Mouse (Mus musculus): ENCODE results near the gene Evi5. TPM values are rescaled to one million over a fixed set of nuclear protein-coding genes. Genes with fewer than 3 reads are reported as not detected.

The Evi5 gene
- polyA plus RNA-seq, 1 experiment from 2014 or later = 74.0 TPM

DNA sequence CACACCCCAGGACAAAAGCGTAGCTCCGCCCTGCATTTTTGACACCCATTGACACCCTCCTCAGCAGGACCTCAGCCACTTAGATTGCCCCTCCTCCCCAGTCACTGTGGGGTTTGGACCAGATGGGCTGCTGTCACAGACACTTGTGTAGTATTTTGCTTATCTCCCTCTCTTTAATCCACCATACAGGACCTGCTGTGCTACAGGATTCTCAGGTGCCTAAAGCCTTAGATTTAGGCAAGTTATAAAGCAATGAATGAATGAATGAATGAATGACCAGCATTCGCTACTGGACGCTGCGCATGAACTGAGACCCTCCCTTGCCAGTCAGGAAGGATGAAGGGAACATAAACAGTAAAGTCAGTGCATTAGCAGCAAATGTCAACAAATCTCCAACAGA is 154.4 kb downstream of the Evi5 start:
- Histone ChIP-seq H3K4me2 (replicated peaks; ENCODE audit: low read depth, low read length) (no peak overlapping the region), H3K4me3 (ENCODE audit: low read depth, low read length) (no peak overlapping the region), H3K36me3 (ENCODE audit: insufficient read depth, low read length) (no peaks in the 10 kb centered on the region), H3K27ac (ENCODE audit: low read length) (no peak overlapping the region), H3K9me3 (ENCODE audit: low read length) (no peaks in the 10 kb centered on the region), H3K27me3 (replicated peaks; ENCODE audit: insufficient read depth, low read length) (peaks cover 71% of the 10 kb centered on the region), H3K9ac (replicated peaks; ENCODE audit: low read depth) (no peak overlapping the region), H3K4me1 (ENCODE audit: insufficient read depth, low read depth, low read length) (peaks cover 42% of the 10 kb centered on the region)
- no peak for ATAC-seq
- TF ChIP-seq CTCF (IDR thresholded peaks at IDR 0.05) = no peak
- TF ChIP-seq EP300 (IDR thresholded peaks at IDR 0.05) = no peak
- 5% methylated on average over 5 of the region's 5 CpGs for WGBS
- DNase-seq (ENCODE audit: low spot score) = no peak

- TF ChIP-seq CTCF (IDR thresholded peaks at IDR 0.05) (no peak), EP300 (IDR thresholded peaks at IDR 0.05) (no peak)
- H3K36me3 ChIP-seq (ENCODE audit: insufficient read depth, low read length) = no peaks in the 10 kb centered on the region
- 13% methylated on average over 1 of the region's 1 CpGs for WGBS
- peak; percentile 11 for DNase-seq (ENCODE audit: low spot score)
- no peak overlapping the region for H3K4me3 ChIP-seq (ENCODE audit: low read depth, low read length)
- peaks cover 63% of the 10 kb centered on the region for H3K27me3 ChIP-seq (replicated peaks; ENCODE audit: insufficient read depth, low read length)
- no peak overlapping the region for H3K9ac ChIP-seq (replicated peaks; ENCODE audit: low read depth)
- H3K9me3 ChIP-seq (ENCODE audit: low read length) = no peaks in the 10 kb centered on the region
- H3K27ac ChIP-seq (ENCODE audit: low read length) = no peak overlapping the region
- no peak overlapping the region for H3K4me2 ChIP-seq (replicated peaks; ENCODE audit: low read depth, low read length)
- H3K4me1 ChIP-seq (ENCODE audit: insufficient read depth, low read depth, low read length) = peaks cover 35% of the 10 kb centered on the region
- ATAC-seq = no peak
These were observed 155.1 kb downstream of the Evi5 start for GRCm38 (mm10) chr5:107719786-107720185.

DNA sequence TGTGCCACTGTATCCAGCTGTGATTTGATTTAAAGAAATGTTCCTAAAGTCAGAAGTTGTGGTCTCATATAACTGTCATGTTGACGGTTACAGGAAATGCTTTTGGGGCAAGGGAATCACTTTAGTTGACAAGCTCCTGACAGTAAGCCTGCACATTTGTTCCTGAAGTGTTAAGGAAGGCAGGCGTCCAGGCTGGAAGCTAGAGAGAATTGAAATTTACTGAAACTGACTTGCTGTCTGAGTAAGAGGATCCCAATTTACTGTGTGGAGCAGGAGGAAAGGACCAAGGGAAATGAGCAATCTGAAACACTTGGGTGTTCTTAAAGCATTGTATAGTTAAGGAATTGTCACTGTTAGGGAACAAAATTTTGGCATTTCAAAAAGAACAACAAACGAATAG is 155.7 kb downstream of the Evi5 start:
- no peak for DNase-seq (ENCODE audit: low spot score)
- peaks cover 61% of the 10 kb centered on the region for H3K27me3 ChIP-seq (replicated peaks; ENCODE audit: insufficient read depth, low read length)
- no peaks in the 10 kb centered on the region for H3K36me3 ChIP-seq (ENCODE audit: insufficient read depth, low read length)
- 16% methylated on average over 3 of the region's 3 CpGs for WGBS
- H3K9ac ChIP-seq (replicated peaks; ENCODE audit: low read depth) = no peak overlapping the region
- no peak for TF ChIP-seq EP300 (IDR thresholded peaks at IDR 0.05)
- TF ChIP-seq CTCF (IDR thresholded peaks at IDR 0.05) = no peak
- no peak overlapping the region for H3K4me3 ChIP-seq (ENCODE audit: low read depth, low read length)
- H3K27ac ChIP-seq (ENCODE audit: low read length) = no peak overlapping the region
- no peak for ATAC-seq
- H3K9me3 ChIP-seq (ENCODE audit: low read length) = no peaks in the 10 kb centered on the region
- peaks cover 31% of the 10 kb centered on the region for H3K4me1 ChIP-seq (ENCODE audit: insufficient read depth, low read depth, low read length)
- H3K4me2 ChIP-seq (replicated peaks; ENCODE audit: low read depth, low read length) = no peak overlapping the region

GRCm38 (mm10) chr5:107717871-107718361 is 157.0 kb downstream of the Evi5 start:
- TF ChIP-seq EP300 (IDR thresholded peaks at IDR 0.05) = no peak
- Histone ChIP-seq H3K9me3 (ENCODE audit: low read length) (no peaks in the 10 kb centered on the region), H3K27me3 (replicated peaks; ENCODE audit: insufficient read depth, low read length) (peaks cover 48% of the 10 kb centered on the region), H3K4me1 (ENCODE audit: insufficient read depth, low read depth, low read length) (peaks cover 18% of the 10 kb centered on the region), H3K4me3 (ENCODE audit: low read depth, low read length) (no peak overlapping the region), H3K4me2 (replicated peaks; ENCODE audit: low read depth, low read length) (no peak overlapping the region), H3K27ac (ENCODE audit: low read length) (no peak overlapping the region), H3K9ac (replicated peaks; ENCODE audit: low read depth) (no peak overlapping the region), H3K36me3 (ENCODE audit: insufficient read depth, low read length) (no peaks in the 10 kb centered on the region)
- DNase-seq (ENCODE audit: low spot score) (peak; percentile 4), ATAC-seq (no peak)
- 23% methylated on average over 11 of the region's 11 CpGs for WGBS

GRCm38 (mm10) chr5:107711689-107712088 is 163.2 kb downstream of the Evi5 start:
- H3K36me3 ChIP-seq (ENCODE audit: insufficient read depth, low read length) = no peaks in the 10 kb centered on the region
- 10% methylated on average over 2 of the region's 2 CpGs for WGBS
- no peak for TF ChIP-seq CTCF (IDR thresholded peaks at IDR 0.05)
- TF ChIP-seq EP300 (IDR thresholded peaks at IDR 0.05) = no peak
- no peak overlapping the region for H3K9ac ChIP-seq (replicated peaks; ENCODE audit: low read depth)
- no peak overlapping the region for H3K4me2 ChIP-seq (replicated peaks; ENCODE audit: low read depth, low read length)
- 0 out of 2 replicates have a peak, but pooled peaks cover 6% of the 10 kb centered on the region for H3K27me3 ChIP-seq (replicated peaks; ENCODE audit: insufficient read depth, low read length)
- DNase-seq (ENCODE audit: low spot score) (no peak), ATAC-seq (no peak)
- H3K4me3 ChIP-seq (ENCODE audit: low read depth, low read length) = no peak overlapping the region
- H3K4me1 ChIP-seq (ENCODE audit: insufficient read depth, low read depth, low read length) = no peaks in the 10 kb centered on the region
- H3K27ac ChIP-seq (ENCODE audit: low read length) = no peak overlapping the region
- H3K9me3 ChIP-seq (ENCODE audit: low read length) = no peaks in the 10 kb centered on the region

DNA sequence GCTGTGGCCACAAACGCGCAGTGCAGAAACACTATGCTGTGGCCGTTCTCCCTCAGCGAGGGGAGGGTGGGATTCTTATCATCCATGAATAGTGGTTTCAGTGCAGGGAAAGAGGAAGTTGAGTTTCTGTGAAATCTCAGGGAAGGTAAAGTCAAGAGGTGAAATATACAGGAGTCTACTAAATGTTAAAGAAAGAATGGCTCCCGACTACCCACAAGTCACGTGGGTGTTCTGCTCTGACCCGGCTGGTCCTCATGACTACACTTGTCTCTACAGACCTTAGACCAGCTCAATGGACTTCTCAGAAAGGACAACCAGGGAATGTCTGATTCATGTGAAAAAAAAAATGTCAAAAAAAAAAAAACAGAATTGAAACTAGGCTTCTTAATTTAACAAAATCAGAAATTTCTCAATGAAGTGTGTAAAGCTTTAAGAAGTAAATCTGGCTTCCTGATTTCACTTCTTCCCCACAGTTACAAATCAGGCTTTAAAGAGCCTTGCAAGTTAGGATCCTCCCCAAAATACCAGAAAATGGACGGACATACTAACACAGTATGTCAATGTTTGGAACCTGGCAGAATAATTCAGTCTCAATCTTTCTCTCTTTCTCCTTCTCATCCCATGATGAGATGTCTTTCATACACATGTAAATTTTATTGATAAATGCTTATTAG is 166.6 kb downstream of the Evi5 start:
- WGBS = 76% methylated on average over 8 of the region's 8 CpGs
- ATAC-seq (no peak), DNase-seq (ENCODE audit: low spot score) (peak; percentile 7)
- Histone ChIP-seq H3K36me3 (ENCODE audit: insufficient read depth, low read length) (no peaks in the 10 kb centered on the region), H3K4me3 (ENCODE audit: low read depth, low read length) (no peak overlapping the region), H3K9ac (replicated peaks; ENCODE audit: low read depth) (no peak overlapping the region), H3K9me3 (ENCODE audit: low read length) (no peaks in the 10 kb centered on the region), H3K27ac (ENCODE audit: low read length) (no peak overlapping the region), H3K27me3 (replicated peaks; ENCODE audit: insufficient read depth, low read length) (0 out of 2 replicates have a peak, but pooled peaks cover 5% of the 10 kb centered on the region), H3K4me1 (ENCODE audit: insufficient read depth, low read depth, low read length) (no peaks in the 10 kb centered on the region), H3K4me2 (replicated peaks; ENCODE audit: low read depth, low read length) (no peak overlapping the region)
- TF ChIP-seq EP300 (IDR thresholded peaks at IDR 0.05) = no peak
- TF ChIP-seq CTCF (IDR thresholded peaks at IDR 0.05) = no peak

Data from lung, postnatal 0 days (tissue).